Mouse (Mus musculus) B cell, adult 2 months (primary cell): ENCODE data around the gene Hist1h4b.
"Not testable (repeated sequence)": the region's sequence is repeated elsewhere in the genome, so short reads cannot be mapped to it uniquely, and the experiment has no call there.

Source experiments
- DNase-seq, 2 experiments: peaks; one replicate each; pipeline ENCODE4 v3.0.0; 2022

Gene Hist1h4b

GRCm38 (mm10) chr13:23759251-23759771 is 2.5 kb downstream of the Hist1h4b start:
- DNase-seq: no peak

- DNase-seq: no peak
Observed at GRCm38 (mm10) chr13:23759916-23760239, 3.1 kb downstream of the Hist1h4b start.

- DNase-seq: peak; percentile 46 to 58
Observed at GRCm38 (mm10) chr13:23760240-23760971, 3.6 kb downstream of the Hist1h4b start.

- DNase-seq: peak; percentile 99
Observed at GRCm38 (mm10) chr13:23760972-23761864, 4.4 kb downstream of the Hist1h4b start, which contains the start of gene Hist1h4a. Gene Hist1h4a (minus strand): TSS chr13:23761230.

- DNase-seq: peak; percentile 76
Observed at GRCm38 (mm10) chr13:23761871-23762821, 5.3 kb downstream of the Hist1h4b start, which contains the start of gene Hist1h3a. Gene Hist1h3a (minus strand): TSS chr13:23762386.

- DNase-seq: no peak
Observed at GRCm38 (mm10) chr13:23763242-23763585, 6.4 kb downstream of the Hist1h4b start.

GRCm38 (mm10) chr13:23763586-23764323 is 6.9 kb downstream of the Hist1h4b start, which contains the start of gene Hist1h1a:
Gene Hist1h1a (plus strand): TSS chr13:23763666.
- peak; percentile 87 to 89 for DNase-seq

GRCm38 (mm10) chr13:23764324-23765171 is 7.7 kb downstream of the Hist1h4b start:
- no peak for DNase-seq

GRCm38 (mm10) chr13:23765172-23765513 is 8.3 kb downstream of the Hist1h4b start:
- no peak for DNase-seq

GRCm38 (mm10) chr13:23766772-23767171 is 10.0 kb downstream of the Hist1h4b start:
- DNase-seq: no peak

GRCm38 (mm10) chr13:23768834-23769397 is 12.1 kb downstream of the Hist1h4b start:
- DNase-seq: no peak

- not testable (repeated sequence) for DNase-seq
Observed at GRCm38 (mm10) chr13:23769613-23770012, 12.8 kb downstream of the Hist1h4b start, which contains the start of gene Trim38. Gene Trim38 (plus strand): TSS chr13:23769913.

GRCm38 (mm10) chr13:23772561-23773313 is 15.9 kb downstream of the Hist1h4b start:
- DNase-seq: no peak

- no peak for DNase-seq
Observed at GRCm38 (mm10) chr13:23778339-23778738, 21.5 kb downstream of the Hist1h4b start.

GRCm38 (mm10) chr13:23779025-23779424 is 22.2 kb downstream of the Hist1h4b start:
- no peak for DNase-seq

GRCm38 (mm10) chr13:23792520-23792919 is 35.7 kb downstream of the Hist1h4b start:
- DNase-seq: peak; percentile 63 to 69

- peak; percentile 30 to 32 for DNase-seq
Observed at GRCm38 (mm10) chr13:23799405-23799804, 42.6 kb downstream of the Hist1h4b start.

- DNase-seq: no peak
Observed at GRCm38 (mm10) chr13:23804532-23804931, 47.7 kb downstream of the Hist1h4b start.

GRCm38 (mm10) chr13:23806422-23807052 is 49.7 kb downstream of the Hist1h4b start, which contains the start of gene Slc17a2:
Gene Slc17a2 (plus strand): TSS chr13:23806993.
- DNase-seq: no peak
